Mouse (Mus musculus): ENCODE data around the gene Map6.

DNA sequence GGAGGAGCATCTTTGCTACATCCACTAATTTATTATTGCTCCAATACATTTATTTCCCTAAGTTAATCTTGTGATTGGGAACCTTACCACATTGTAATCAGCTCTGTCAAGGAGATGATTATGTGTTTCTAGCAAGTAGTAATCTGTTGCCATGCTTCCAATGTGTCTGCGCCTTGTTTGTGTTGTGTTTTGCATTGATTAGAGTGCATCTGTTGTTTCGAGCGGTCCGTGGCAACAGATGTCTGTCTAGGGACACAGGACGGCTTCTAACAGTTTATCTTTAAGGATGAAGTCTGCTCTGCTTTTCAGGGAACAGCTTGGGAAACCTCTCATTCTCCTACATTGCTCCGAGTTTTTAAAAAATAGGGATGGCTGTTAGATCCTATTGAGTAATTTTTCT lies 7.9 kb downstream of the Map6 start:
- TF ChIP-seq EP300 (IDR thresholded peaks at IDR 0.05; ENCODE audit: low read depth) (no peak), CTCF (IDR thresholded peaks at IDR 0.05; ENCODE audit: low read depth) (no peak)

All from liver, embryonic 14.5 days (tissue).